Mouse (Mus musculus) liver, adult 2 months (tissue): Measurements from ENCODE around the gene Gpsm3. TPM values are rescaled to one million over a fixed set of nuclear protein-coding genes. Genes with fewer than 3 reads are reported as not detected.

Source experiments
- DNase-seq: peaks from one replicate; pipeline ENCODE4 v3.0.0-alpha.2; 2011; ENCODE audit warnings: low read depth, low spot score; ENCODE audit errors: extremely low read depth
- H3K27ac ChIP-seq: fragments of 200-500 bp; replicated peaks from 2 replicates; pipeline ENCODE4 v1.5.1; 2012; ENCODE audit warnings: low read depth, mild to moderate bottlenecking, control low read depth, inconsistent platforms, low read length; ENCODE audit not compliant: insufficient read depth
- H3K27me3 ChIP-seq: fragments of 200-500 bp; 2 replicates; pipeline ENCODE4 v1.6.1; 2012; ENCODE audit warnings: mild to moderate bottlenecking, moderate library complexity, low read length, inconsistent platforms; ENCODE audit not compliant: control insufficient read depth, insufficient read depth
- H3K36me3 ChIP-seq: fragments of 200-500 bp; 2 replicates; pipeline ENCODE4 v1.6.1; 2012; ENCODE audit warnings: low read length, inconsistent platforms; ENCODE audit not compliant: control insufficient read depth, insufficient read depth
- H3K4me1 ChIP-seq: fragments of 200-500 bp; 2 replicates; pipeline ENCODE4 v1.6.1; 2011; ENCODE audit warnings: low read length; ENCODE audit not compliant: control insufficient read depth, insufficient read depth
- H3K4me3 ChIP-seq: fragments of 200-500 bp; 2 replicates; pipeline ENCODE4 v1.5.1; 2011; ENCODE audit warnings: low read depth, mild to moderate bottlenecking, control low read depth, low read length, moderate library complexity; ENCODE audit not compliant: insufficient read depth
- H3K79me2 ChIP-seq: fragments of 200-500 bp; 2 replicates; pipeline ENCODE4 v1.6.1; 2012; ENCODE audit warnings: inconsistent platforms, mild to moderate bottlenecking, low read length, moderate library complexity; ENCODE audit not compliant: control insufficient read depth, insufficient read depth
- H3K9ac ChIP-seq: fragments of 200-500 bp; 2 replicates; pipeline ENCODE4 v1.6.1; 2012; ENCODE audit warnings: low read depth, mild to moderate bottlenecking, control low read depth, inconsistent platforms, low read length
- CTCF ChIP-seq: fragments of 200-500 bp; IDR thresholded peaks from 2 replicates; pipeline ENCODE4 v1.5.1; 2011; ENCODE audit warnings: low read depth, low read length, control low read depth
- POLR2A ChIP-seq: fragments of 200-500 bp; IDR thresholded peaks from 2 replicates; pipeline ENCODE4 v1.6.1; 2011; ENCODE audit warnings: low read length, control low read depth; ENCODE audit not compliant: insufficient read depth; ENCODE audit errors: extremely low read depth
- WGBS: fragments of 180-500 bp; shearing (Covaris S2); methylation state at CpG from one replicate; pipeline ENCODE4 v1.1.7; 2018; 5-methylcytosine and 5-hydroxymethylcytosine counted together
- polyA plus RNA-seq: library from polyadenylated mRNA; depleted of rRNA; stranded (reverse); fragments of >200 nt; gene quantifications from 2 replicates; pipeline ENCODE4 v1.2.3, GENCODE M21; 2012; rRNA removed
- total RNA-seq: library from RNA; depleted of rRNA; stranded (reverse); fragments of >200 nt; gene quantifications from 2 replicates; pipeline ENCODE4 v1.2.3, GENCODE M21; 2014; rRNA removed

Gpsm3 gene
- total and polyA plus RNA-seq, 2 experiments = 0.65 to 3.4 TPM

DNA sequence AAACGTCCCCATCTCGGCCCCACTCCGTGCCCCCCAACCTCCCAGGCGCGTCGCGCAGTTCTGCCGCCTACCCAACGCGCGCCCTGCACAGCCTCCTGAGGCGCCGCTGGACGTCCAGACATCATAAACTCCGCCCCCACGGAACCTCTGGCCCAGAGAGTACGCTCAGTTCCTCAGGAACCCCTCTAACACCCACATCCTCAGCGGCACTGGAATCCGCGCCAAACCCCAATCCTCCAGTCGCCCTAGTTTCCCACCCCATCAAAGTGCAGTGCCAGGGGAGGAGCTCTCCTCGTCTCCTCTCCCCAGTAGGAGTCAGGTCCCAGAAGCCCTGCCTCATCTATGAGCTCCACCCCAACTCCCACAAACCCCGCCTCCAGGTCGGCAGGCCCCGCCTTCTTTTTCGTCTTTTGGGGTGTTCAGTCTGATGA lies 42.7 kb downstream of the Gpsm3 start:
- no peaks in the 10 kb centered on the region for H3K79me2 ChIP-seq
- H3K27me3 ChIP-seq = no peaks in the 10 kb centered on the region
- no peak for TF ChIP-seq POLR2A
- TF ChIP-seq CTCF = no peak
- H3K27ac ChIP-seq = no peak overlapping the region
- WGBS = 7% methylated on average over 26 of the region's 26 CpGs
- DNase-seq = peak; percentile 48
- H3K9ac ChIP-seq = peak overlapping the region; percentile 6; the same call in 1 of the 2 replicates
- H3K36me3 ChIP-seq = no peaks in the 10 kb centered on the region
- H3K4me1 ChIP-seq = no peaks in the 10 kb centered on the region
- H3K4me3 ChIP-seq = peak overlapping the region; percentile 25; the same call in 1 of the 2 replicates

DNA sequence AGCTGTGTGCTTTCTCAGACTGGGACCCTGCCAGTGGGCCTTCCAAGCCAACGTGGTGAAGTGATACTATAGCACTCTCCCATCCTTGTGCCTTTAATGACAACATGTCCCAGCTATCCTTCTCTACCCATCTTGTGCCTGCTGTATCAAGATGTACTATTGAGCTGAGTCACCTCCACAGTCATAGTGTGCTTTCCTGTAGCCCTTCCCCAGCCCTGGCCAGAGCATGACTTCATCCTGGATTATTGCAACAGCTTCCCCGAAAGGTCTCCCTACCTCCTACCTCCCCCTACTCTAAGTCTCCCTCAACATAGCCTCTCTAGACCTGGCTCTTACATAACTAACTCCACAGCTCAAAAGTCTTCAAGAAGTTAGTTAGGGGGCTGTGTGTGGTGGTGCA lies 46.1 kb downstream of the Gpsm3 start:
- H3K79me2 ChIP-seq = no peaks in the 10 kb centered on the region
- no peaks in the 10 kb centered on the region for H3K36me3 ChIP-seq
- no peak overlapping the region for H3K4me3 ChIP-seq
- DNase-seq = no peak
- no peaks in the 10 kb centered on the region for H3K4me1 ChIP-seq
- H3K9ac ChIP-seq = no peak overlapping the region
- H3K27ac ChIP-seq = no peak overlapping the region
- H3K27me3 ChIP-seq = no peaks in the 10 kb centered on the region
- TF ChIP-seq POLR2A (no peak), CTCF (no peak)
- WGBS = 77% methylated on average over 2 of the region's 2 CpGs

DNA sequence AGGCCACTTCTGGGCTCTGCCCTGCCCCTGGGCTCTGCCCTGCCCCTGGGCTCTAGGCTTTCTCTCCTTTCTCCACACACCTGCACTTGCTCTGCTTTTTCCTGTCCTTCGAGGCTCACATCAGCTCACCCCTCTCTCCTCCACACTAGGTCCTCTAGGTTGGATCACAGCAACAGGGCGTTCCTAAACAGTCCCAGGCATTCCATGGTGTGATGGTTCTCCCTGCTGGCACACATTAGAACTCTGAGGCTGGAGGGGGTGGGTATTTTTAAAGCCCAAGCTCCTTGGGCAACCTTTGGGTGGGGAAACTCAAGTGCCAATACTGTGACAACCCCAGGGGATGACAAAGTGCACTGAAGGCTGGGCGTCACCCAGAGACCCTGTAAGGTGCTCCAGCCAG lies 47.9 kb downstream of the Gpsm3 start:
- WGBS = 70% methylated on average over 3 of the region's 3 CpGs
- peak overlapping the region; percentile 28 for H3K4me3 ChIP-seq
- H3K27me3 ChIP-seq = no peaks in the 10 kb centered on the region
- no peak for TF ChIP-seq POLR2A
- no peak for TF ChIP-seq CTCF
- no peaks in the 10 kb centered on the region for H3K79me2 ChIP-seq
- no peaks in the 10 kb centered on the region for H3K4me1 ChIP-seq
- no peak for DNase-seq
- H3K27ac ChIP-seq = peak overlapping the region; percentile 5; the same call in 1 of the 2 replicates
- no peaks in the 10 kb centered on the region for H3K36me3 ChIP-seq
- no peak overlapping the region; the same call in 1 of the 2 replicates for H3K9ac ChIP-seq

DNA sequence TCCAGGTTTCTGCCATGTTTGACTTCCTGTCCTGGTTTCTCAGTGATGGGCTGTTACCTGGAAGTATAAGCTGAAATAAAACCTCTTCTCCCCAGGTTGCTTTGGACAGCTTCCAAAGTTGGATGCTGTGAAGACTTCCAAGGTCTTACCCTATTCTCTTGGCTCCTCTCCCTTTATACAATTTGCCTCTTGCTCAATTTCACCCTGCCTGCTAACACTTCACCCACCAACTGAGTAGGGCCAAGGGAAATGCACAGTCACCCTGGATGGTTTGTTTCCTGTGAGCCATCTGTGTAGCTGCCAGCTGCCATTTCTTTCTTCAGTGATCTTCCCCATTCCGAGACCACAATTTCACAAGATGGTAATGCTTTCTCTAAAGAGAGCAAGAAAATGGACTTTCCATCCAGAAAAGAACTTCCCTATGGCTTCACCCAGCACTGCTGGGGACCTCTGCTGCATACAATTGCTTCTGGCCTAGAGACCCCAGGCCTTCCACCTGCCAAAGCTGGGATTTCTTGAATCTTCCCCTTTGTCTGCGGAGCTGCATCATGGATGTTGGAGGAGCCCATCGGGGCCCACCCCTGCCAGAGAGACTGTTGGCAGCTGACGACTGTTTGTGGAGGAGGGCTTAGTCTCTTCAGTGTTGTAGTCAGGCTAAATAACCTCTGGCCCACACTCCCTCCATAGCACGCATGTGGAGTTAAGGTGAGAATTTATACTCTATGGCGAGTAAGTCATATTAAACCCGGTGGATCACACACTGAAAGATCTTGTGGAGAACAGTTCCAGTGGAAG lies 50.1 kb downstream of the Gpsm3 start:
- WGBS = 95% methylated on average over 7 of the region's 7 CpGs

DNA sequence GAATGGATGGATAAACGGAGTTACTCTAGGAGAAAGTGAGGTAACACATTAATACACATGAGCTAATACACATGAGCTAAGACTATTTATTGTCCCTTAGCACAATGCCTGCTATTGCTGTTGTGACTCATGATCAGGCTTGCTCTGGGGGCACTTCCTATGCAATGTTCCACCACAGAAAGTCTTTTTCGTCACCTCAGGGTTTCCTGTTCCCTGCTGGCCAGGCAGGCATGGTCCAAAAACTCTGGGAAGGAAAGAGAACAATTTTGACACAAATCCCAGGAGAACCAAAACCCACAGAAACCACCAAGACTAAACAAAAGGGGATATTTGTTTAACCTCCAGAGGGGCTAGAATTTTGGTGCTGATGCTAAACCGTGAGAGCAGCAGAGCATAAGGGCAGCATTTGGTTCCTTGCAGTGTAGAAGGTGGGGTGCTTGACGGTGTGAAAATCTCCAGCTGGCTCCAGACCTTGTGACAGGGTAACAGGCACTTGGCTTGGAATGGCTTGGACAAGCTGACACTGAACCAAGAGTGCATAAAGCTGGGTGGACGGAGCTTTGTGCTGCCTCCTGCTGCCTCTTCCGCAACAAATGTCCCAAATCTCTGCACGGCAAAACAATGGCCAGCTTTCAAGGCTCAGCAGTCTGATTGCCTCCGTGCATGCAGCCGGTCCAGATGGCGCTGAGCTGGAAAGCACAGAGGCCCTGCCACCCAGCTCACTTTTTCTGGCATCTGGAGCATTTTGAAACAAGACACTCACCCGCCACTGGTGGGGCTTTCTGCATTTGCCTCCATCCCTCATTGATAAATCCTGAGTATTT lies 51.4 kb downstream of the Gpsm3 start:
- Histone ChIP-seq H3K4me1 (peaks cover 3% of the 10 kb centered on the region), H3K79me2 (no peaks in the 10 kb centered on the region; the same call in 1 of the 2 replicates), H3K9ac (no peak overlapping the region), H3K27ac (no peak overlapping the region), H3K4me3 (no peak overlapping the region), H3K27me3 (no peaks in the 10 kb centered on the region), H3K36me3 (no peaks in the 10 kb centered on the region)
- WGBS = 70% methylated on average over 11 of the region's 11 CpGs
- TF ChIP-seq CTCF (peak; percentile 20; the same call in 1 of the 2 replicates), POLR2A (no peak)
- DNase-seq = no peak

More for the DNA sequence above, 50.1 kb downstream of the Gpsm3 start:
- Histone ChIP-seq H3K9ac (no peak overlapping the region), H3K4me3 (no peak overlapping the region), H3K4me1 (no peaks in the 10 kb centered on the region), H3K27me3 (no peaks in the 10 kb centered on the region), H3K27ac (no peak overlapping the region), H3K79me2 (no peaks in the 10 kb centered on the region), H3K36me3 (no peaks in the 10 kb centered on the region)
- DNase-seq = no peak
- TF ChIP-seq POLR2A = no peak
- TF ChIP-seq CTCF = no peak

Other genes starting within 250 kb of the Gpsm3 start
- 0.09 TPM in 1 of 2 replicates, not detected in the other for gene Btnl2, start 235.0 kb upstream of the Gpsm3 start, total RNA-seq
- 0.05 TPM in 1 of 2 replicates, not detected in the other for gene Btnl2, start 235.0 kb upstream of the Gpsm3 start, polyA plus RNA-seq
- not detected in 2 replicates for gene Btnl1, start 212.7 kb upstream of the Gpsm3 start, total RNA-seq
- not detected in 2 replicates for gene Btnl1, start 212.7 kb upstream of the Gpsm3 start, polyA plus RNA-seq
- not detected in 2 replicates for gene BC051142, start 191.0 kb upstream of the Gpsm3 start, total RNA-seq
- 0.06 TPM in 1 of 2 replicates, not detected in the other for gene BC051142, start 191.0 kb upstream of the Gpsm3 start, polyA plus RNA-seq
- gene Btnl4, start 112.5 kb upstream of the Gpsm3 start, total RNA-seq = 0.09 TPM in 1 of 2 replicates, not detected in the other
- gene Btnl4, start 112.5 kb upstream of the Gpsm3 start, polyA plus RNA-seq = not detected in 2 replicates
- gene Btnl6, start 72.5 kb upstream of the Gpsm3 start, total RNA-seq = 0.07 TPM in 1 of 2 replicates, not detected in the other
- not detected in 2 replicates for gene Btnl6, start 72.5 kb upstream of the Gpsm3 start, polyA plus RNA-seq
- 0.83 and 2.6 TPM in 2 replicates for gene Notch4, start 25.5 kb upstream of the Gpsm3 start, total RNA-seq
- gene Notch4, start 25.5 kb upstream of the Gpsm3 start, polyA plus RNA-seq = 1.8 and 3.4 TPM in 2 replicates
- 10.9 and 17.1 TPM in 2 replicates for gene Pbx2, start 1.5 kb downstream of the Gpsm3 start, total RNA-seq
- 19.5 and 21.1 TPM in 2 replicates for gene Pbx2, start 1.5 kb downstream of the Gpsm3 start, polyA plus RNA-seq
- 0.07 and 0.09 TPM in 2 replicates for gene Ager, start 8.1 kb downstream of the Gpsm3 start, total RNA-seq
- gene Ager, start 8.1 kb downstream of the Gpsm3 start, polyA plus RNA-seq = 0.21 and 0.29 TPM in 2 replicates
- 23.0 and 31.5 TPM in 2 replicates for gene Rnf5, start 13.9 kb downstream of the Gpsm3 start, total RNA-seq
- 155 and 182 TPM in 2 replicates for gene Rnf5, start 13.9 kb downstream of the Gpsm3 start, polyA plus RNA-seq
- gene Agpat1, start 14.5 kb downstream of the Gpsm3 start, total RNA-seq = 4.3 and 4.8 TPM in 2 replicates
- gene Agpat1, start 14.5 kb downstream of the Gpsm3 start, polyA plus RNA-seq = 31.8 and 40.5 TPM in 2 replicates
- 0.37 and 0.60 TPM in 2 replicates for gene Egfl8, start 26.2 kb downstream of the Gpsm3 start, total RNA-seq
- 0.82 and 1.2 TPM in 2 replicates for gene Egfl8, start 26.2 kb downstream of the Gpsm3 start, polyA plus RNA-seq
- 22.5 and 28.5 TPM in 2 replicates for gene Ppt2, start 38.7 kb downstream of the Gpsm3 start, total RNA-seq
- gene Ppt2, start 38.7 kb downstream of the Gpsm3 start, polyA plus RNA-seq = 38.5 and 46.7 TPM in 2 replicates
- gene Prrt1, start 39.7 kb downstream of the Gpsm3 start, total RNA-seq = not detected in 2 replicates
- gene Prrt1, start 39.7 kb downstream of the Gpsm3 start, polyA plus RNA-seq = 0.32 and 0.39 TPM in 2 replicates
- gene Fkbpl, start 55.0 kb downstream of the Gpsm3 start, total RNA-seq = 4.2 and 5.3 TPM in 2 replicates
- 2.0 and 3.0 TPM in 2 replicates for gene Fkbpl, start 55.0 kb downstream of the Gpsm3 start, polyA plus RNA-seq
- gene Atf6b, start 57.3 kb downstream of the Gpsm3 start, total RNA-seq = 4.4 and 6.6 TPM in 2 replicates
- gene Atf6b, start 57.3 kb downstream of the Gpsm3 start, polyA plus RNA-seq = 29.8 and 34.6 TPM in 2 replicates
- gene Tnxb, start 80.7 kb downstream of the Gpsm3 start, total RNA-seq = 3.6 and 5.6 TPM in 2 replicates
- gene Tnxb, start 80.7 kb downstream of the Gpsm3 start, polyA plus RNA-seq = 2.4 and 3.5 TPM in 2 replicates
- 421 and 487 TPM in 2 replicates for gene C4b, start 154.1 kb downstream of the Gpsm3 start, total RNA-seq
- 561 and 742 TPM in 2 replicates for gene C4b, start 154.1 kb downstream of the Gpsm3 start, polyA plus RNA-seq
- gene Cyp21a1, start 214.8 kb downstream of the Gpsm3 start, total RNA-seq = 0.18 and 12.8 TPM in 2 replicates
- 0.10 TPM in 1 of 2 replicates, not detected in the other for gene Cyp21a1, start 214.8 kb downstream of the Gpsm3 start, polyA plus RNA-seq
- 7.6 and 7.9 TPM in 2 replicates for gene Stk19, start 247.1 kb downstream of the Gpsm3 start, total RNA-seq
- gene Stk19, start 247.1 kb downstream of the Gpsm3 start, polyA plus RNA-seq = 16.6 and 19.8 TPM in 2 replicates
- gene Dxo, start 247.2 kb downstream of the Gpsm3 start, total RNA-seq = 9.7 and 12.8 TPM in 2 replicates
- 26.3 and 36.6 TPM in 2 replicates for gene Dxo, start 247.2 kb downstream of the Gpsm3 start, polyA plus RNA-seq